Mouse (Mus musculus) gastrocnemius, postnatal 4 days (tissue): ENCODE measurements around the gene Slc24a2. TPM values are rescaled to one million over a fixed set of nuclear protein-coding genes. Genes with fewer than 3 reads are reported as not detected.

Experiments
- DNase-seq, 2 experiments: peaks; one replicate each; pipeline ENCODE4 v3.0.0; 2021 to 2022; ENCODE audit warnings: low spot score in 2 of 2, mixed read lengths in 2 of 2
- long read RNA-seq, 2 experiments: library from polyadenylated mRNA; stranded (forward); transcript quantifications; one replicate each; pipeline ENCODE4 v2.0.0; 2021
- total RNA-seq, 2 experiments: library from RNA; stranded (reverse); gene quantifications; 2 replicates each; pipeline ENCODE4 v1.2.3; 2021

Slc24a2 gene
- 1 to 10 TPM in 1 of 2 experiments, under 1 TPM in 1; 0.42 to 1.1 TPM for total RNA-seq
- long read RNA-seq, experiment 1, result 0 reads
- long read RNA-seq, experiment 2, result 0 reads

DNA sequence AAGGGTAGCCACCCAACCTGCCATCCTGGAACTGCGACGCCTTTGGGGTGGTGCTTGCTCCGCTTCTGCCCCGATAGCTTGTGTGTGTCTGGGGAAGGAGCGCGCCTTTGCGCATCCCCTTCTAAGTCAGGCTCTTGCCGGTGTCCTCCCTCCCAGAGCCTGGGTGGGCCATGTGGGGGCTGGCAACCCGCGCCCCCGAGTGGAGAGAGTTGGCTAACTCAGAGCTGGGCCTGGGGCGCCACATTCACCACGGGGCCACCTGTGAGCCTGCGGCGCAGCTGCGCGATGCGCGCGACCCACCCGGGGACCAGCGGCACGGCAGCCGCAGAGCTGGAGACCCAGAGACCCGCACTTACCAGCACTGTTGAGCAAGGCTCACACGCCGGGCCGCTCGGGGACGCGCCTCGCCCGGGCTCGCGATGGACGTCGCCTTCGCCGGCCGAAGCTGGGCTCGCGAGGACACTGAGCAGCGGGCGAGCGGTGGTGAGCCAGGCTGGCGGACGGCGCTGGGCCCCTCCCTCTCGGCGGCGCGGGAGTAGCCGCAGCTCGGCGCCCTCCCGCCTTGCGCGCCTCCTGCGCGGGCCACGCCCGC lies at the start of gene Slc24a2:
Gene Slc24a2, minus strand, starts transcription at position 518 of the 592 bp plus-strand sequence.
- DNase-seq, result peak; percentile 29 to 61

DNA sequence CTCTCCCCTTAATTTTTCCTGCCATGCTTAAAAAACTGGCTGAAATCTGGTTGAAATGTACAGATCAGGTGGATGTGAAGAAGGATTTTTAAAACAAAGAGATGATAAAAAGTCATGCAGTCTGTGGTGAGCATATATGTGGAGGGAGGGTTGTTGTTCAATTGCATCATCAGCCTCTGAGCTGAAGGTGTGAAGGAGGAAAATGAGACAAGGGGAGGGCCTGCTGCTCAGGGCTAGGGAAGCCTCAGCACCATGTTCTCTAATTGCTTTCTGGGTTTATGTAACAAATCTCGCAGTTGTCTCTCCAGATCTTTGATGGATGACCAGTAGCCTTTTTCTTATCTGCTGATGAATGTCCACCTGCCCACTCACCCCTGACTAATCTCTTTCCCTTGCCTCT lies 44.5 kb upstream of the Slc24a2 start:
- DNase-seq, result no peak

DNA sequence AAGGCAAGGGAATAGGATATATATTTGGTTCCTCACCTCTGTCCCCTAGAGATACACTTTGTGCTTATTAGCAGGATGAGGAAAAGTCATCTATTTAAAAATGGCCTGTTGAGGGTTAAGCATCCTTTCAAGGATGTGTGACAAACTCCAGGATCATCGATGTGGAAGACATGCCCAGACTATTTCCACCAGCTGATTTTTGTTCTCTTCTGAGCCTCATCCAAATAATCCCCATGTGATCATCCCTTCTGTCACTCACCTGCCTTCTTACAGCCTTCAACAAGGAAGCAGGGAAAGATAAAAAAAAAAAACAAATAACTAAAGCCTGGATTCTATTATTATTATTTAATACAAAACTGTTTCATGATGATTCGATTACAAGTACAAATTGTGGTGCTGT lies 44.0 kb upstream of the Slc24a2 start:
- DNase-seq, result no peak

DNA sequence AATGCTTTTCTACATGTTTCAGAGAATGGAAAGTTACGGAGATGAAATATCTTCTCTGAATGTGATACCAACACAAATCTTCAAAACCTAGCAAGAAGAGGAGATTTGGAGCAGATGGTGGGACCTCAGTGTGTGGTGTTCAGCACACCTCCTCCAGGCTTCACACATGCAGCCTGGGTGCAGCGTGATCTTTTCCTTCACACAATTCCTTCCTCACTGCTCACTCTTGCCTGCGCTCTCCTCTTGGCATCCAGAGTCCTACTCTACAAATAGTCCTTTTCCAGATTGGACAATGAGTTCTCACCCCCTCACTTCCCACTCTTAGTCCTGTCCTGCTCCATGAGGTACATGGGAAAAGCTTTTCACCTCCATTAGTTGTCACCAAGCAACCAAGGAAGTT lies 43.2 kb upstream of the Slc24a2 start:
- no peak for DNase-seq

DNA sequence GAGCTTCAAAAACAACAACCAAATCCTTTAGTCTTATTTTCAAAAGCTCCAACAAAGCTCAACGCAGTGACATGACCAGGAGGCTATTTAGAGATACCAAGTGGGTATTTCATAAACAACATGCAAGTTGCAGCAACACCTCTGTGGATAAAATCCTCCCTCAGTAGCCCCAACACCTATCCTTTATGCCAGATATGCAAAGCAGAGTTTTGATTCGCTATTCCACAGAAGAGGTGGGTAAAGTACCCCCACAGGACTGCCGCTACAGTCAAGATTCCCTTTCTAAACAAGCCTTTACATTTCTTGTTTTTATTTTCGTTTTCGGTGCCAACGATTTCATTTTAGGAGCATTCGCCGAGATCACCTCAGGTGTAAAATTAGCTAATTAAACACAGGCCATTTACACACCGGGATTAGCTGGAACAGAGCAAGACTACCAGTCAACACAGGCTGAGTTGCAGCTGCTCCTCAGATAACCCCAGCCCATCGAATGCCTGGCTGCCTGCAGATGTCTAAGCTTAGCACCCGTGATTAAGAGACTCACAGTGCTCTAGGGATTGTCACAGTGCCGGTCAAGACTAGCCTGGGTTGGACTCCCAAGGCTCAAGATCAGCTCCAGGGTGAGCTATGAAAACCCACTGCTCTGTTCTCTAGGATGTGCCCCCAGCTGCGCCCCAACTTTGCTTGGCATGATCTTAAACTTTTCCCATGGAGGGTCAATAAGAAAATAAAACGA lies 885 bp downstream of the Slc24a2 start:
- no peak for DNase-seq

DNA sequence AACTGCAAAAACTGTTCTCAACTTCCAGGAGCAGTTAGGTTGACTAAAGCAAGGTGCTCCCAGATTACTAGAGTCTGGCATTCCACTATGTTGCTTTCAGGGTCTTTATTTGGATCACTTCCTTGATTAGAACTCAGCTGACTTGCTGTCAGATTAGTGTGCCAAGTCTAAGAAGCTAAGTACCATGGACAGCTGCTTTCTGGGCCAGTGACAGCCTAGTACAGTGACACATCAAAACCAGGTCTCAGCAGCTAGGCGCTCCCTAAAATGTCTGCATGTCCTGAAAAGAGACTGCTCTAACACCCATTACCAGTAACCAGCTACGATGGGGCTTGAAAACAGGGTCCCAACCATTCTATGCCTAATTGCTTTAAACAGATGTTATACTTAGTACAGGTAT lies 8.7 kb downstream of the Slc24a2 start:
- no peak for DNase-seq

DNA sequence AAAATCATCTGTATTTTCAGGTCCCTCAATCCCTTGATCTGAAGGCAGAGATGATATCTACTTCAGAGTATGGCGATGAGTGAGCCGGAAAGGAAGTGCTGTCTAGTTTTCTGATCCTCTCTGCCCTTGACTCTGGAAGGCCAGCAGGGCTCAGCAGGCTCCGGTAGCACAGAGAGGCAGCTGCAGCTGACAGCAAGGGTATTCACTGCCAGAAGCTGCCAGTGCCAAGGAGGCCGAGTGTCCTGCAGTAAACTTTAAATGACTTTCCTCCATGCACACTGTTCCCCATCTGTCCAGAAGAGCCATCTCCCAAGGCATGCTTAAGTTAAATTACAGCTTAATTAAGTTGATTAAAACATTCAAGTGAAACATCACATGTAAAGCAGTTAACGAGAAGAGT lies 12.1 kb downstream of the Slc24a2 start:
- no peak for DNase-seq

DNA sequence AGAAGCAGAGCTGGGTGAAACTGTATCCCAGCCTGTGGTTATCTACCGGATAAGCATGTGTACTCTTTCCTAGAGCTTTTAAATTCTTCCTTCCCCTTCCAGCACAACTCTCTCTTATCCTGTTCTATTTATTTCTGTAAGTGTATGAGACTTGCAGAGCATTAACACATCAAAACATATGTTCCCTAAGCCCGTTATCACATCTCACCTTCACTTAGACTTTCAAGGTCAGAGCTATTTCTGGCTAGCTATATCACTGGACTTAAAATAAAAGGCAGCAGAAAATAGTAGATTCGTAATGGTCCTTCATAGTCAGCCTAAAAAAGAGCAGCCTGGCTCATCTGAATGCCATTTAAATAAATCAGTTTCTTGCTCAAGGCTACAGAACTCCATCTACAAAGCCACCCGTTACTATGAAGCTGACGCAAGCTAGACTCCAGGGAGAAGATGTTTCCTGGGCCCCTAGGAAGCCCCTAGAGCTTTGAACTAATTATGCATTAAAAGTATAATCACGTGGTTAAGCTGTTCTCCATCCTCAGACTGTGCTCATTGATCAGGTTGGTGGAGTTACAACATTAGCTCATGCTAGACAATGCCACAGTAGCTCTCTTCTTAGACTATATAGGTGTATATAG lies 18.8 kb downstream of the Slc24a2 start:
- DNase-seq, result no peak

DNA sequence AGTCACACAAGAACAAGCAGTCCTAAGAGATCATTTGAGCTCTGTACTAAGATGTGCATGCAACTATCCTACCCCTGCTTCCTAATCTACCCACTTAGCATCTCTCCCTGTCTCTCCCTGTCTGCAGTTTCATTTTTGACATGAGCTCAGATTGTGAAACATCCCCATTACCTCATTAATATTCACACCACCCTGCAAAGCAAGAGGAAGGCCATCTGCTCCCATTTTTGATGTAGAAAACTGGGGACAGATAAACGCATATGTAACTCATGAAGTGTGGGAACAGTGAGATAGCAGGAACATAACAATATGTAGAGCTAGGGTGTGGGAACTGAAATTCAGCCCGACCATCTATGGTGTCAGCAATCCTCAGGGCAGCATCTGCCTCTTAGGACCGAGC lies 19.7 kb downstream of the Slc24a2 start:
- no peak for DNase-seq

DNA sequence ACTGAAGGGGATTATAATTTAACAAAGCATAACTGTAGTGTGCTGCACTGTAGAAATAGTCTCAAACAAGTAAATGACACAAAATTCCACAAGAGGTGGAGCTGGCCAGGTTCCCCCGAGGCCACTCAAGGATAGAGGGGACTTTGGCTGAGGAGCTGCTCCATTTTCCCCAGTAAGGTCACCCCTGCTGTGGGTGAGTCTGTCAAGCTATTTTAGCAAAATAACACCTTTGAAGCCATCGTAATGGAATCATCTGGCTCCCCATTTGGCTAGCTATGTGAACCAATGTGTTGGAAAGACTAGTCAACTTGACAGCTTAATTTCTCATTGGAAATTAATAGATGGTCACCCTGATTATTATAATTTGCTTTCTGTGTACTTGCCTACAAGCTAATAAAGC lies 28.2 kb downstream of the Slc24a2 start:
- no peak for DNase-seq

DNA sequence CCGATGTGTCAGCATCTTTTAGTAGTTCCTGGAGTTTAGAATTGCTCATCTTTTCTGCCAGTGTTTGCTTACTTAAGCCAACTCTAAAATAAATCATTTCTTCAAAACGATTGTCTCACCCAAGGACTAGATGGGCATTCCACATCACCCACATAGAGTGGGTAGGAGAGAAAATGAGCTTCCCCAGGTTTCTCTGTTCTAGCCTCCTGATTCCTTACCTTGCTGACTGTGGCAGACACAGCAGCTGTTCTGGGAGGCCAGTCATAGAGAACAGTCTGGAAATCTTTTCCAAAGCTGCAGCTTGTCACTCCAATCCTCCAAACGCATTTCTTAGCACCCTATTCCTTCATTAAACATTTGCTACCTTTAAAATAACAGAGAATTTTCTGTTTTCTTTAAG lies 29.0 kb downstream of the Slc24a2 start:
- DNase-seq, result no peak

DNA sequence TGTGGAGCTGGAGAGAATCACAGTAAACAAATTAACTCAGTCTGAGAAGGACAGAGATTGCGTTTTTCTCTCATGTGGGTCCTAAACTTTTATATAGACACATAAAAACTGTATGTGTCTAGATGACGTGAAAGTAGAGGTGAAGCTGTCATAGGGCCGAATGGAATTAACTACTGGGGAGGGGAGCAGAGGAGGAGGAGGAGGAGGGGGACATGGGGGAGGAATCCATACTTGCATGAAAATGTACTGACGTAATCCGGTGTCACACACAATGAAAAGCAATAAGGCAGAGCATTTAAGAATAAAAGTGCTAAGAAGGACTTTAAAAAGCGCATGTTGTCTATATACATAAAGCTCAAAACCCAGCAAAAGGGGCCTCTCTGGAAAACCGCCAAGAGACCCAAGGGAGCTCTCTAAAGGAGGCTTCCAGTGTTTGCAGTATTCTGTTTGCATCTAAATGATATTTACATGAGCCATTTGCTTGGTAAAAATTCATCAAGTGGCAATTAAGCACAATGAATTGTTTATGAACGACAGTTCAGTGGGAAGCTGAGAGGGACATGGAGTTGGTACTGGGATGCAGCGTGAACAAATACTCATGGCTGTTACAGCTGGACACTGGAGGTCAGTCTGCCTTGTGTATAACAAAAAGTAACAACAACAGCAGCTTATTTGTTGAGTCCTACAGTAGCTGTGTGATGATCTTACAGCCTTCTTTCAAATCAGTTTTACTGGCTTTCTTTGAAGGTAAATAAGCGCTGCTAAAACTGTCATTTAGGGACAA lies 45.9 kb downstream of the Slc24a2 start:
- DNase-seq, result no peak

DNA sequence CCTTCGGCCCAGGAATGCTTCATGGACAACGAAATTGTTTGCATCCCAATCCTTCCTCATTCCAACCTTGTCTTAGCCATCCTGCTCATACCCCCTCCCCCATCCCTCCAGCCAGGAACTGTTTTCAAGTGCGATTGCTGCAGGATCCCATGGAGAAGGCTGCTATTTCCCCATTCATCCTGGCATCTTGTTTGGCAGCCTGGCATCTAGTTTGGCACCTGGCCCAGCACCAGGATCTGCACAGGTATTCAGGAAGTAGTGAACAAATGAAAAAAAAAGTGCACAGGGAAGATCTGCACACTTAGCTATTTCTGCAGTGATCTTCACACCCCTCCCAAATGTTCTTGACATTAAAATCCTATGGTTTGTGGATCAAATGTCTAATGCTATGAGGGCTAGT lies 53.2 kb downstream of the Slc24a2 start:
- no peak for DNase-seq

DNA sequence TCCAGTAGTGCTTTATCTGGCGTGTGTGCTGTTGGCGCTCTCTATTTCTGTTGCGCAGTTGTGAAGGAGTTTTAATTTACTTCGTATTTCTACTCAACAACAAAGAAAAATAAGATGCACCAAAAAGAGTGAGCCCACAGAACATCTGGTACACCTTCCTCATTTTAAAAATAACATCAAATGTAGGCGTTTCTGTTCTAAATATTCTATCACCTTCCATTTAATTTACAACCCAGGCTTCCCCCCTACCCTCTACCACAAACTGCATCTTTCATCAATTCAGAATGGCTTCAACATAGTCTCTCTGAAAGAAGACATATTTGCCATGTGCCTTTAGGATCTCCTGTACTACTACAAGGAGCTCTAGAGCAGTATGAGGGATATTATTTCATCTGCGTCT lies 66.3 kb downstream of the Slc24a2 start:
- DNase-seq, result no peak

DNA sequence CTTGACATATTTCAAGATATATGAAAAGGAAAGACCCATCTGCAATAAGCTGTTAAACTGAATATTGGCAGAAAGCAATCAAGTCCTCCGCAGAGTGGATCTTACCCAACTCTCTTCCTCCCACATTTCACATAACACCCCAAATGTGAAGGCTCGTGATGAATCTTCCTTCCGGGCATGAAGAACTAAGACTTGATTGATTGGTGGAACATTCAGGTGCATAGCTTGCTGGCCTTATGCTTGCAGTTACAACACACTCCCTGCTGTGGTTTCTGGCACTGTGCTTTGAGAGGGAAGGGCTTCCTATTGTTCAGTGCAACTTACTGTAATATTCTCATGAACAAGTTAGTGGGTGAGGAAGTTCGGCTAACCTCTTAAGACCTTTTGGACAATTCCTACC lies 72.2 kb downstream of the Slc24a2 start:
- no peak for DNase-seq

DNA sequence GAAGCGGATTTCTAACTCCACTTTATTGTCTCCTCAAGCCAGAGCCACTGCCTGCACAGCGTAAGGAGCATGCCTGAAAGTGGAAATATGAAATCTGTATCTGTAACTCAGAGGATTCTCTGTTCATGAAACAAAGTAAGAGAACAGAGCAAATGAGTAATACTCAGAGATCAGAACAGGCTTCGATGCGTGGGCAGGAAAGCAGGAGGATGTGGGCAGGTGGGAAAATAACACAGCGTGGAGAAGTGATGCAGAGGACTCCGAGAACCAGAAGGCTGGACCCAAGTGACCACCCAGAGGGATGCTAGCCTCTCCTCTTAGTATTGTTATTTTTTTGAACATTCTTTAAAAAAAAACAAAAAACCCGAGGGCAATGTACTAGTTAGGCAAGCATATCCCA lies 78.3 kb downstream of the Slc24a2 start:
- DNase-seq, result no peak

DNA sequence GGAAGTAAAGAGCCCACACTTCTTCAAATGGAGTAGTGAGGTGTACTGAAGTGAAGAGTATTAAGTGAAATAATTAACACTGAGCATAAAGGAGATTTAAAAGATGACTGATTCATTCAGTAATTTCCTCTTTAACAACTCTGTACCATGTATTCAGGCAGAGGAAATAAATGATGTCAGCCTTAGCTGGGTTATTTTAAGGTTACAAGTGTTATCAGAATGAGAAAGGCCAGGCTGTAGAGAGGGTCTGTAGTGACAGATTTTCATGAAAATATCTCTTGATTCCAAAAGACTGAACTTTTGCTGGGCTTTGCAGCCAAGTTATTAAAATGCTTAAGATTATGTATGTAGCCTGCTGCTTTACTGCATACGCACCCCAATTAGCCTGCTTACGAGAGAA lies 80.7 kb downstream of the Slc24a2 start:
- DNase-seq, result no peak

DNA sequence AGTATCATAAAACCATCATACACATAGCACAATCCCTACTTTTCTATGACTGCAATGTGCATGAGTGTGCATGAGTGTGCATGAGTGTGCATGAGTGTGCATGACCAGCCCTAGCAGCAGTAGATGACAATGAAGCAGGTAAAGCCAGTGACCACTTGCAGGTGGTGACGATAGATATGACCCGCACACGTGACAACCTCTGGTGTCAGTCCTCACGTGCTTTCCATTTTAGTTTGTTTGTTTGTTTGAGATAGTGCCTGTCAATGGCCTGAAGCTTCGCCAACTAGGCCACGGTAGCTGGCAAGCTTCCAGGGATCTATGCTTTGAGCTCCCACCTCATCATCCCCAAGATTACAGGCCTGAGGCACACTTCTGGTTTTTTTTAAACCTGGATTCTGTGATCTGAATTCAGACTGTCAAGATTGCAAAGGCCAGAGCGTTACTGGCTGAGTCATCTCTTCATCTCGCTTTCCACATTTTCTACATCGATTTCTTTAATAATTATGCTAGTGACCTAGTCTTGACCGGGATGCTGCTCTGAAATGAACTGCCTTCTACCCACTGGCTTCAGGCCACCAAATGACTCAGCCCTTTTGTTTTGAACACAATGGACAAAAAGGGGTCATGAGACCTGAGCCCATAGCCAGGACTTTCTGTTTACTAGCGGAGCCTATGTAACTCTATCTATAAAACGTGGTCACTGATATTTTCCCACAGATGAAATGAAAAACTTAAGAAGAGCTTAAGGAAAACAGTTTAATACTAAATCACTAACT lies 88.5 kb downstream of the Slc24a2 start:
- peak in 1 of 2 experiments; percentile 18 for DNase-seq

DNA sequence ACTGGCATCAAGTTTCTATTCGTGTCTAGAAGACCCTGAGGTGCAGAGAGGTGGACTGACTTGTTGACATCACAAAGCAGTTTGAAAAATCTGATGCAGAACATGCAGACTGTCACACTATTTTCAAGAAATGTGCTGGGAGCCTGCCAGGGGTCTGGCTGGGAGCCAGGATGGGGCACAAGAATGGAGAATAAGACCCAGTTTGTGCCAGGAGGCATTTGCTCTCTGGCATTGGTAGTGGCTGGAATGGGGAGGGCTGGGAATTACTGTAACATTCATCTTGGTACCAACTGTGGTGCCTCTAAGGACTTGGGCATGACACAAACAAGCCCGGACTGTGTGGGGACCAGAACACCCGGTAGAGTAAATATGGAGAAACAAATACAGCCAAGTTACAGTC lies 89.4 kb downstream of the Slc24a2 start:
- peak in 1 of 2 experiments; percentile 22 for DNase-seq

DNA sequence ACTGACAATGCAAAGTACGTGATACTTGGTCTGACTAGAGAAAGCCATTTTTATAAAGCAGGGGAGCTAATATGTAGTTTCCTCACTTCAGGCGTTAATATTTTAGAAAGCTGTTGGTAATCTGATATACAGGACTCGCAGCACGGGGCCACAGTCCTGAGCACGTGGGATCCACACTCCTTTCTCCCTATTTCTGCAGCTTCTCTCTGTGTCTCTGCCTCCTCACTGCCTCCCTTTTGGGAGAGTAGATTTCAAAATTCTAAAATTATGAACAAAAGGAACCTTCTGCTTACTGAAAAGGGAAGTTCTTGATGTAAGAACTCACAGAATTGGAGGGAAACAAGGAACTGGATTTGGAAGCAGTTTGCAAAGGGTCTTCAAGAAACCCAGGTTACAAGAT lies 97.8 kb downstream of the Slc24a2 start:
- no peak for DNase-seq

DNA sequence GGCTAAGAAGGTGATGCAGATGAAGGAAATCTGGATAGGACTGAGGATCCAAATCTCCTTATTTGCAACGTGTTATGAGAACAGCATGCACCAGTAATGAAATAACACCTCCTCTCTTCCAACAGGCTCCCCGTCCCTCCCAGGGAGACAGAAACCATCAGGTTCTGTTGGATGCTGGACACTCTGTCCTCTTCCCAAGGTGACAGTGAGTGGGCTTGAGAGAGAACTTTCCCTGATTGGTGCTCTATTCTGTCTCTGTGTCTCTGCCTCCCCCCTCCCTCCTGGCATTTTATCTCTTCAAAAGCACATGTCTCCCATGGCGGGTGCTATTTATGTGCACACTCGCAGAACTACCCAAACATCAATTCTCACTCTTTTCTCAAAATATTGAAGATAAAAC lies 103.5 kb downstream of the Slc24a2 start:
- DNase-seq, result no peak
